Mouse (Mus musculus) frontal cortex, postnatal 14 days (tissue): Measurements from ENCODE around the gene Rab24.

Experiments used
- DNase-seq, 2 experiments: peaks; one replicate each; pipeline ENCODE4 v3.0.0; 2022; ENCODE audit warnings: low spot score in 2 of 2

The Rab24 gene

DNA sequence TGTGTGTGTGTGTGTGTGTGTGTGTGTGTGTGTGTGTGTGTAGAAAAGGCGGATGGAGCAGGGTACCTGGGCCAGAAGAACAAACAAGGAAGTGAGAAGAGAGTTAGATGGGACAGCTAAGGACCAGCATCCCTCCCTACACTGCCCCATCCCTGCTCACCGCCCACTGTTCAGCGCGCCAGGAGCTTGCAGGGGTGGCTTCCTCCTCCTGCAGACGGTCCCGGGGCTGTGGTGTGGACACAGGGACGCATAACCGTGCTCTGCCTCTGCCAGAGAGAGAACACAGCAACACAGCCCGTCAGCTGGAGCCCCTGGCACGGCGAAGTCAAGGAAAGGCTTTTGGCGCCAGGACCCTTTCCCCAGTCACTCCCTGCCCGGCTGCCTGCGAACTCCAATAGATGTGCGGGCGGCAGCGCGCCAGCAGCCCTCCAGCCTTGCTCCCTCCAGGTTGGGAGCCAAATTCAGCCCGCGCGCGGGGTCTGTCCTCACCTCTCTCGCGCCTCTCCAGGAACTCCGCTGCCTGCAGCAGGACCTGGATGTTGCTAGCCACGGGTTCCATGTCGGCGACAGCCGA is 7.5 kb upstream of the Rab24 start:
- no peak for DNase-seq

DNA sequence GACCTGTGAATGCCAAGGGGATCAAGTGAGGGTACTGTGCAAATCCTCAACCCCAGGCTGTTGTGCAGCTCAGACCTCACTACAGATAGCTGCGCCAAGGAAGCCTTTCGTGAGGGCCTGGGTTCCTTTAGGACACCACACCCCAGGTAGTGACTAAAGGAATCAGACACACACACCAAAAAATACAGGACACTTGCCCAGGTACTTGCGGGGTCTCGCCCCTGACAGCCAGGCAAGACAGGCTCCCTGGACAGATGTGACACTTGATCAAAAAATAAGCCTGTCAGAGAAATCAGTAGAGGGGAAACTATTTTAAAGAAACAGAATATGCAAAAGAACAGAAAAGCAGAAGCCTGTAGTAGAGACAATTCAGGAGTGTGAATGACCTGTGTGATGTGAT is 6.9 kb upstream of the Rab24 start:
- DNase-seq, result no peak

DNA sequence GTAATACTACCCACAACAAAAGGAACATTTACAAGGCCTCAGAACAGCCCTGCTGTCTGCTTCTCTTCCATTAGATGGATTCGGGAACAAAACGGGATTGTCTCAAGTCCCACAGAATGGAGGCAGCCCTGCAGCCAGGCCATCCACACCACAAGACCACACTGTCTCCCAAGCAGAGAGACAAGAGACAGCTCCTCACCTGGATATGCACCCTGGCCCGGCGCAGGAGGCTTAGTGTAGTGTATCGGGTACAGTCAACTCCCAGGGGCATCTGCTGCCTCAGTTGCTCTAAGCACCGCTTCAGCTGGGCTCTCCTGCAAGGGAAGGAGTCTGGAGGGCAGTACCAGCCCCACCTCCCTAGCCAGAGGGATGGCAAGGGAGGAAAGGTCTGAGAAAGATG is 6.4 kb upstream of the Rab24 start:
- DNase-seq, result no peak

DNA sequence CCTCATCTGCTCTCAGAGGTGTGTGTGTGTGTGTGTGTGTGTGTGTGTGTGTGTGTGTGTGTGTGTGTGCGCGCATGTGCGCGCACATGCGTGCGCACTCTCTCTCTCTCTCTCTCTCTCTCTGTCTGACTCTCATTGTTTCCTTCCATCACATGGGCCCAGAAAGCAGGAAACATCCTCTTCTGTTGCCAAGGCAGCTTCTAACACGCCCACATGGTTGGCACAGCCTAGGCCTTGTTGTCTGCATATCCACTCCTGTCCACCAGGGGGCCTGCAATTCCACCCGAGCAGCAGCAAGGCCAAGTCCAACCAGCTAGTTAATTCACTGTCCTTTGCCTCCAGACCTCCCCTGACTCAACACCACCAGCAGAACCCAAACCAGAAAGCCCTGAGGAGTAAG is 5.9 kb upstream of the Rab24 start:
- peak; percentile 88 to 90 for DNase-seq

DNA sequence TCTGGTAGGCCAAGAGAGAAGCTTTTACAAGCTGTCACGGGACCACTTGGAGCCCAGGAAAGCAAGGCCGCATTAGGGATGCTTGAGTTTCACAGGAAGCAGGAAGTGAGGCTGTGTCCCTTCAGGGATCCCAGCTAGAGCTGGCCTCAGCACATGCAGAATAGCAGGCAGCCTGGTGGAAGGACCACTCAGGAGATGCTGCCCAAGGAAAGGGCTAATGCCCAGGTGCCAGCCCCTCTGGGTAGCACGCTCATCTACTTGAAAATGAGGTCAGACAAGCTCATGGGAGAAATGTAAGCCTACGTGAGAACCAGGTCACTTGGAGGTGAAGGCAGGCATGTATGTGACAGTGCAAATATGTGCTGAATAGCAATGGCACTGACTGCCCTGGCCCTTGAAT is 5.4 kb upstream of the Rab24 start:
- no peak for DNase-seq

DNA sequence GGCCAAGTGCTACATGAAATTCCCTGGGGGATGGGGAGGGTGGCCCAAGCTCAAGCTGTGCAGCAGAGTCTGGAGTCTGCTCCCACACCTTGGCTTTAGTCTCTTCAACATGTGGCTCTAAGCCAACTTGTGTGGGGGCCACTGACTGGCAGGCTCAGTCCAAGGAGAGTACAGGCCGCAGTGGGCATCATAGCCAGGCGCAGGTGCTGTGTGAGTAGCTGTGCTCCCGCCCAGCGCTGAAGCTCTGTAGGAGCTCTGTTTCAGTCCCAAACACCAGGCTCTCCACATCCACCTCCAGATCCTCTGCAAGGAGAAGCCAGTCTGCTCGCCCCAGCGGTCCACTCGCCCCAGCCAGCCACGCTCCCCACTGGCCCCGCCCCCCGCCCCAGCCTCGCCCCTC is 3.9 kb upstream of the Rab24 start:
- DNase-seq, result no peak

DNA sequence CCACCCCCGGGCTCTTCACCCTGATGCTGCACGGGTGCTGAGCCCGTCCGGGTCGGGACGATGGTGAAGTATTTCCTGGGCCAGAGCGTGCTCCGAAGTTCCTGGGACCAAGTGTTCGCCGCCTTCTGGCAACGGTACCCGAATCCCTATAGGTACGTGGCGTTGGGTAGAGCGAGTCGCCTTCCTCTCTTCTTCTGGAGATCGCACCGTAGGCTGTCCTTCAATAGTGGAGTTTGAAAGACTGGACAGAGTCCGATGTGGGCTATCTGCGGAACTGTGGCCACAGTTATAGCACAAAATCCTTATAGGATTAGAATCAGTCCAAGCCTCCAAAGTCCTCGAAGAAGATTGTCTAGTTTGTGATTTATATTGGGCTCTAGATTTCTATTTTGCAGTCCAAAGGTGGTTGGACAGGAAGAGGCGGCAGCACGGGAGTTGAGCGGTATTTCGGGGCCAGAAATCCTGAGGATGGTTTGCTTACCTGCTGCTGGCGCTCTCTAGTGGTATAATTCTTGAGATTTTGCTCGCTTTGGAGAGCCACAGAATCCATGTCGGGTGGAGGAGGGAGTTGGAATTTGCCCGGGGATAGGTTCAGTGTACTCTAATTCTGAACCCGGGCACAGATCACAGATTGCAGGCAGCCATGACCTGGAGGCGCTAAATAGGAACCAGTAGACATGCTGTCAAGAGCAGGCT is 532 bp upstream of the Rab24 start:
- DNase-seq, result no peak

DNA sequence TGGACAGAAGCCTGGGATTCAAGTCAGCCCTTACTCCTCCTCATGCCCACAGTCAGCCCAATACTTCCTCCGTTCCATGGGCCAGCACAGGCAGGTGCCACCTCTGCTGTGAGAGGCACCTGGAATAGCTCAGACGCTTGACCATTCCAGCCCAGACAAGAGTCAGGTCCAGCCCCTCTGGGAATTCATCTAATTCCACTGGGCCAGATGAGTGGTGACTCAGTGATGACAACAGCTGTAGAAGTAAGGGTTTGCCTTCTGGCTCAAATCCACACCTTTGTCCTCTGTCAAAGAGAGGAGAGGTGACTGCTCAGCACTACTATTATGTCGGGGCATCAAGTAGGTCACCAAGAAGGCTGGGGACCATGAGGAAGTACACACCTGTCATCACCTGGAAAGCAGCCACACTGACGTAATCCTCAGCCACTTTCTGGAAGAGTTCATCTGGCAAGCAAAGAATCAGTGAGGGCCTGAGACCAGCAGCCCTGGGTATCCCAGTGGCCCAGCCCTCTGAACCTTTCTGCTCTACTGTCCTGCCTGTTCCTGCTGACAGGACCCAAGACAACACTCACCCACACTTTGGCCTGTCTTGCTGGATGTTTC is 1.7 kb downstream of the Rab24 start, which contains the start of gene Prelid1:
TSS of gene Prelid1 (plus strand) at position 570 of the 603 bp plus-strand sequence.
- no peak for DNase-seq

DNA sequence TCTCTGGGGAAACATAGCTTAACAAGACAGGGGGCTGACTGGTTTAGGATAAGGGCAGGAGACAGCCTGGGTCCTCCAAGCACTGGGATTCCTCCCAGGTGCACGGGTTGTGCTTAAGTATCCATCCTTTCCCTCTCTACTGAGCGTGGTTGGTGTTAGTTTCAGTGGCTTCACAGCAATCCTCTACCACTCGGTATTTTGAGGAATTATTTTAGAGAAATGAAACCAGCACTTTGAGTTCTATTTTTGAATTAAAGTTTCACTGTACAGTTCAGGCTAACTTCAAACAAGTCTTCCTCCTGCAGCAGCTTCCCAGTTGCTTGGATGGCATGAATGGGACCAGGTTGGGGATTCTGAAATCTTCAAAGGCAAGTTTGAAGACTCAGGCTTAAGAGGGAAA is 3.4 kb downstream of the Rab24 start:
- DNase-seq, result no peak

DNA sequence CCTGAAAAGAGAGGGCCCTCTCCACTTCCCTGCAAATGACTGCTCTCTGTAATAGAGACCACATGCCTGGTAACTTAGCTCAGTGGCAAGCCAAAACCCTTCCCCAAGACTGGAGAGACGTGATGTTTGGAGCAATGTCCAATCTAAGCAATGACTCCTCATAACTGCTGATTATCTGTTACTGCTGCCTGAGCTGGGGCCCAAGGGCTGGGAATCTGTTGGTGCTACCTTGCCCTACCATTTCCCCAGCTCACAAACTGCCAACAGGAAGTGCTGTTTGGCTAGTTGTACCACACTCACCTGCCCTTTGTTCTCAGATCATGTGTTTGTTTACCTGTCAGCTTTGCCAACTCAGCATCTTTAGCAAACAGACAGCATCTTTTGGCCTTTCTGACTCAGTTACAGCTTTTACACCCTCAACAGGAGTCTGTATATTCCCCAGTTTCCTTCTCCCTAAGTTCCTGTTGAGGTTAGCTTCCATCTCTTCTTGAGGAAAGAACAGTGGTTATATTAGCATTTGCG is 6.8 kb downstream of the Rab24 start:
- no peak for DNase-seq

DNA sequence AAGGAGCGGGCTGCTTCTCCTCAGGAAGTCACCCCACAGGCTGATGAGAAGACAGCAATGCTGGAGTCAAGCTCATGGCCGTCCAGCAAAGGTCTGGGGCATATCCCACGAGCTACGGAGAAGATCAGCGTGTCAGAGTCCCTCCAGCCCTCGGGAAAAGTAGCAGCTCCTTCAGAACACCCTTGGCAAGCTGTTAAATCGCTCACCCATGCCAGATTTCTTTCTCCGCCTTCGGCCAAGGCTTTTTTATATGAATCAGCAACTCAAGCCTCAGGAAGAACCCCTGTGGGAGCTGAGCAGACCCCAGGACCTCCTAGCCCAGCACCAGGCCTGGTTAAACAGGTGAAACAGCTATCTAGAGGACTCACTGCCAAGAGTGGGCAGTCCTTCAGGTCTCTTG is 8.7 kb downstream of the Rab24 start:
- no peak for DNase-seq

DNA sequence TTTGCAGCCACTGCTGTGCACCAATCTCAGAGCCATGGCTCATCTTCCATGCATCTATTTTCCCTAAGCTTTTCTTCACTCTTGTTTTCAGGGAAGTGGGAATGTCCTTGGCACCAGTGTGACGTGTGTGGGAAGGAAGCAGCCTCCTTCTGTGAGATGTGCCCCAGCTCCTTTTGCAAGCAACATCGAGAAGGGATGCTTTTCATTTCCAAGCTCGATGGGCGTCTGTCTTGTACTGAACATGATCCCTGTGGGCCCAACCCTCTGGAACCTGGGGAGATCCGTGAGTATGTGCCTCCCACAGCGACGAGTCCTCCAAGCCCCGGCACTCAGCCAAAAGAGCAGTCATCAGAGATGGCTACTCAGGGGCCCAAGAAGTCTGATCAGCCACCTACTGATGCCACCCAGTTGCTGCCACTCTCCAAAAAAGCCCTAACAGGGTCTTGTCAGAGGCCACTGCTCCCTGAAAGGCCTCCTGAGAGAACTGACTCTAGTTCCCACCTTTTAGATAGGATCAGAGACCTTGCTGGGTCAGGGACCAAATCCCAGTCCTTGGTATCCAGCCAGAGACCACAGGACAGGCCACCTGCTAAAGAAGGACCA is 9.6 kb downstream of the Rab24 start:
- no peak for DNase-seq

DNA sequence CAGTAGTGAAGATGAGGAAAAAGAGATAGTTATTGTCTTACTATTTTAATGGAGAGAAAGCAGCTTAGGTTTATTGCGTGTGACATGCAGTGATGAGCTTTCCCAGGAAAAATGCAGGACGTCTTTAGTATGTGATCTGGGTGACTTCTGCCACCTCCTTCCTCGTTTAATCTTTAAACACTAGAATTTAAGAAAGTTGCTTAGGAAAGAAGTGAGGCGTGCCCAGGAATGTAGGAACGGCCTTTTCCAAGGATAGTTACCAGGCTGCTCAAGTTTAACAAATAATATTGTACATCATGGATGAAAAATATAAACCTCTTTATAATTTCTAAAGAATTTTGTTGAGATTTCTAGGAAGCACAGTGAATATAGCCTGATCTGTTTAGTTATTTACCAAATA is 20.8 kb downstream of the Rab24 start:
- no peak for DNase-seq

DNA sequence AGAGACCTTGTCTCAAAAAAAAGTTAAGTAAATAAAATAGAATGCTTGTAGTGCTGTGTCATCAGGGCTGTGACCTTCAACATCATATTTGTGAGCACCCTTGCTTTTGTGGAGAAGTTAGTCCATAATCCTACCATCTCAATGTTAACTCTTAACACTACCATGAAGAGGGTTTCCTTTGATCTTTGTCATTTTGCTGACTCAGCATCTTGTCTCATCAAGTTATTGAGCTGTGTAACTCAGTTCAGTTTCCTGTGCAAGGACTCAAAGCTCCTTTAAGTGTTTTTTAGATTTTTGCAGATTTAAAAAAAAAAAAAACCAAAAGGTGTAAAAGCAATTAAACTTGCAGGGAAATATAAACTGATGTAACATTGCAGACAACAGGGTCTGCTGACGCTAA is 25.0 kb downstream of the Rab24 start:
- no peak for DNase-seq

DNA sequence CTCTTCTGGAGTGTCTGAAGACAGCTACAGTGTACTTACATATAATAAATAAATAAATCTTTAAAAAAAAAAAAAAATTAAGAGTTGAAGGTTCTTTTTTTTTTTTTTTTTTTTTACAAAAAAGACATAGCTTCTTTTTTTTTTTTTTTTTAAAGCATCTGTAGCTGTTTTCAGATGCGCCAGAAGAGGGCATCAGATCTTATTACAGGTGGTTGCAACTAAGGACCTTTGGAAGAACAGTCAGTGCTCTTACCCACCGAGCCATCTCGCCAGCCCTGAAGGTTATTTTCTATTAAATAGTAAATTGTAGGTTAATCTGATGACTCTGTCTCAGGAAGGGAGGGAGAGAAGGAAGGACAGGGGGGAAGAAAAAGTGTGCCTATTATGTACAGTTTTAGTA is 32.9 kb downstream of the Rab24 start:
- DNase-seq, result no peak

DNA sequence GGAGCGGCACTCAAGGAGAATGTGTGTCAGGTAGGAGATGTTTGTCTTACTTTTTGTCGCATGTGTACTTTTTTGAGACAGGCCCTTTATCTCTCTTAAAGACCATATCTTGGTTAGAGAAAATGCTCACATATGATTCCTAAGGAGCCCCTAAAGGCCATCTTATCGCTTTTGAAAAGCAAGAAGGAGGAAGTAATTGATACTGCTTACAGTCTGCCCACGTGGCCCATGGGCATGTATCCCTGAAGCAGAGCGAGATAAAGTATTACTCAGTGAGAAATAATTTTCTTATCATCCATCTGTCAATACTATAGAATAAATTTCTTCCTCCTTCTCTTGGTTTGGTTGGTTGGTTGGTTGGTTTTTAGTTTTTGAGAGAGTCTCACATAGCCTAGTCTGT is 44.1 kb downstream of the Rab24 start:
- DNase-seq, result no peak

DNA sequence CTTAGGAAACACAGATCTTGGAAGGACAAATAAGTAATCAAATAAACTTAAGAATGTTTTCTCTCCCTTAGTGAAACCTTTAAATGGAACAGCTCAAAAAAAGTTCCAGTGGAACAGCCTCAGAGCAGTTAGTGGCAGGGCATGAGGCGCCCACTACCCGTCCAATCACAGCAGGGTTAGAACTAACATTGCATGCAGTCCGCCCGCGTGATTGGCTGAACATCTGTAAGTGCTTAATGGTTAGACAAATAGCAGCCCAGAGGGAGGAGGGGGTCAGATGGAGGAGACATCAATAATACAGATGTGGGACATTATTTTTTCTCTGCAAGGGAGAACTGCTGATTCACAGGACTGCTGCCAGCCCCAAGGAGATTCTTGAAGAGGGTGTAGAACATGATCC is 44.5 kb downstream of the Rab24 start:
- DNase-seq, result no peak
